Mouse (Mus musculus): ENCODE data around the gene D630036H23Rik.
A peak's percentile ranks its signal among the peaks of the same experiment; 100 is the strongest.
"Not testable (repeated sequence)": the region's sequence is repeated elsewhere in the genome, so short reads cannot be mapped to it uniquely, and the experiment has no call there.

D630036H23Rik gene

GRCm38 (mm10) chr12:36381441-36382340 lies at the start of gene D630036H23Rik, which contains the start of gene Ispd:
TSS of gene D630036H23Rik (minus strand) at chr12:36382181.
TSS of gene Ispd (plus strand) at chr12:36381450.
- peak; percentile 75 for DNase-seq (ENCODE audit: low read depth, low spot score)

GRCm38 (mm10) chr12:36426163-36427045 lies 44.4 kb upstream of the D630036H23Rik start:
- no peak for DNase-seq (ENCODE audit: low read depth, low spot score)

- no peak for DNase-seq (ENCODE audit: low read depth, low spot score)
These were observed 43.3 kb upstream of the D630036H23Rik start for GRCm38 (mm10) chr12:36425258-36425657.

- no peak for DNase-seq (ENCODE audit: low read depth, low spot score)
These were observed 41.7 kb upstream of the D630036H23Rik start for GRCm38 (mm10) chr12:36423677-36424076.

- DNase-seq (ENCODE audit: low read depth, low spot score): no peak
These were observed 13.1 kb upstream of the D630036H23Rik start for GRCm38 (mm10) chr12:36395115-36395514.

GRCm38 (mm10) chr12:36386991-36387390 lies 5.0 kb upstream of the D630036H23Rik start:
- DNase-seq (ENCODE audit: low read depth, low spot score): no peak

GRCm38 (mm10) chr12:36385386-36385785 lies 3.4 kb upstream of the D630036H23Rik start:
- DNase-seq (ENCODE audit: low read depth, low spot score): no peak

GRCm38 (mm10) chr12:36380806-36381205 lies 1.2 kb downstream of the D630036H23Rik start:
- DNase-seq (ENCODE audit: low read depth, low spot score): no peak

- DNase-seq (ENCODE audit: low read depth, low spot score): no peak
These were observed 1.7 kb downstream of the D630036H23Rik start for GRCm38 (mm10) chr12:36380254-36380653.

GRCm38 (mm10) chr12:36376391-36376790 lies 5.6 kb downstream of the D630036H23Rik start:
- not testable (repeated sequence) for DNase-seq (ENCODE audit: low read depth, low spot score)

GRCm38 (mm10) chr12:36373237-36373998 lies 8.6 kb downstream of the D630036H23Rik start:
- no peak for DNase-seq (ENCODE audit: low read depth, low spot score)

- DNase-seq (ENCODE audit: low read depth, low spot score): no peak
These were observed 18.0 kb downstream of the D630036H23Rik start for GRCm38 (mm10) chr12:36364013-36364412.

GRCm38 (mm10) chr12:36360693-36361092 lies 21.3 kb downstream of the D630036H23Rik start:
- DNase-seq (ENCODE audit: low read depth, low spot score): no peak

GRCm38 (mm10) chr12:36360064-36360463 lies 21.9 kb downstream of the D630036H23Rik start:
- no peak for DNase-seq (ENCODE audit: low read depth, low spot score)

- DNase-seq (ENCODE audit: low read depth, low spot score): no peak
These were observed 37.9 kb downstream of the D630036H23Rik start for GRCm38 (mm10) chr12:36344131-36344530.

GRCm38 (mm10) chr12:36333837-36334281 lies 48.1 kb downstream of the D630036H23Rik start:
- no peak for DNase-seq (ENCODE audit: low read depth, low spot score)

GRCm38 (mm10) chr12:36332676-36333075 lies 49.3 kb downstream of the D630036H23Rik start:
- no peak for DNase-seq (ENCODE audit: low read depth, low spot score)

All from retina, postnatal 7 days (tissue).